Mouse (Mus musculus): ENCODE measurements around the gene Arl15. TPM values are rescaled to one million over a fixed set of nuclear protein-coding genes. Genes with fewer than 3 reads are reported as not detected.
A peak's percentile ranks its signal among the peaks of the same experiment; 100 is the strongest.

Gene Arl15
- total and polyA plus RNA-seq, 3 experiments, result 3.2 to 9.6 (median 9.1) TPM

GRCm38 (mm10) chr13:114064069-114064468 is 269.8 kb downstream of the Arl15 start:
- no peaks in the 10 kb centered on the region for H3K4me1 ChIP-seq (ENCODE audit: control insufficient read depth, insufficient read depth, low read length)
- H3K4me3 ChIP-seq, result no peak overlapping the region
- no peaks in the 10 kb centered on the region for H3K79me2 ChIP-seq (replicated peaks; ENCODE audit: control insufficient read depth, insufficient read depth, low read length)
- no peak overlapping the region for H3K27ac ChIP-seq
- no peaks in the 10 kb centered on the region for H3K27me3 ChIP-seq (ENCODE audit: control insufficient read depth, insufficient read depth, low read length)
- H3K36me3 ChIP-seq (ENCODE audit: control insufficient read depth, insufficient read depth, low read length), result no peaks in the 10 kb centered on the region
- DNase-seq, result no peak
- TF ChIP-seq CTCF (IDR thresholded peaks at IDR 0.05) (no peak), POLR2A (IDR thresholded peaks at IDR 0.05; ENCODE audit: insufficient read depth, low read depth, low read length) (no peak), EP300 (IDR thresholded peaks at IDR 0.05; ENCODE audit: insufficient read depth, low read depth, low read length) (no peak)
- WGBS, result 68% methylated on average over 9 of the region's 9 CpGs
- H3K9ac ChIP-seq (ENCODE audit: low read depth, low read length), result no peak overlapping the region
- intact Hi-C loops (cut with DNase I), result no loop called here

GRCm38 (mm10) chr13:114065012-114065411 is 270.7 kb downstream of the Arl15 start:
- TF ChIP-seq CTCF (IDR thresholded peaks at IDR 0.05) (no peak), EP300 (IDR thresholded peaks at IDR 0.05; ENCODE audit: insufficient read depth, low read depth, low read length) (no peak), POLR2A (IDR thresholded peaks at IDR 0.05; ENCODE audit: insufficient read depth, low read depth, low read length) (no peak)
- no peak overlapping the region for H3K4me3 ChIP-seq
- intact Hi-C loops (cut with DNase I), result no loop called here

GRCm38 (mm10) chr13:114068421-114068820 is 274.1 kb downstream of the Arl15 start:
- TF ChIP-seq CTCF (IDR thresholded peaks at IDR 0.05) (no peak), POLR2A (IDR thresholded peaks at IDR 0.05; ENCODE audit: insufficient read depth, low read depth, low read length) (no peak), EP300 (IDR thresholded peaks at IDR 0.05; ENCODE audit: insufficient read depth, low read depth, low read length) (no peak)
- DNase-seq, result no peak
- H3K4me3 ChIP-seq, result no peak overlapping the region
- H3K9ac ChIP-seq (ENCODE audit: low read depth, low read length), result no peak overlapping the region
- intact Hi-C loops (cut with DNase I), result no loop called here
- H3K79me2 ChIP-seq (replicated peaks; ENCODE audit: control insufficient read depth, insufficient read depth, low read length), result no peaks in the 10 kb centered on the region
- H3K27me3 ChIP-seq (ENCODE audit: control insufficient read depth, insufficient read depth, low read length), result no peaks in the 10 kb centered on the region
- no peaks in the 10 kb centered on the region for H3K4me1 ChIP-seq (ENCODE audit: control insufficient read depth, insufficient read depth, low read length)
- 96% methylated on average over 5 of the region's 5 CpGs for WGBS
- no peaks in the 10 kb centered on the region for H3K36me3 ChIP-seq (ENCODE audit: control insufficient read depth, insufficient read depth, low read length)
- no peak overlapping the region for H3K27ac ChIP-seq

More at GRCm38 (mm10) chr13:114065012-114065411, 270.7 kb downstream of the Arl15 start:
- no peaks in the 10 kb centered on the region for H3K79me2 ChIP-seq (replicated peaks; ENCODE audit: control insufficient read depth, insufficient read depth, low read length)
- H3K36me3 ChIP-seq (ENCODE audit: control insufficient read depth, insufficient read depth, low read length), result no peaks in the 10 kb centered on the region
- DNase-seq, result no peak
- no peak overlapping the region for H3K9ac ChIP-seq (ENCODE audit: low read depth, low read length)
- H3K27me3 ChIP-seq (ENCODE audit: control insufficient read depth, insufficient read depth, low read length), result no peaks in the 10 kb centered on the region
- WGBS, result 64% methylated on average over 6 of the region's 6 CpGs
- no peak overlapping the region for H3K27ac ChIP-seq
- H3K4me1 ChIP-seq (ENCODE audit: control insufficient read depth, insufficient read depth, low read length), result no peaks in the 10 kb centered on the region

GRCm38 (mm10) chr13:114071439-114071838 is 277.1 kb downstream of the Arl15 start:
- no peak overlapping the region for H3K27ac ChIP-seq
- no peak overlapping the region for H3K4me3 ChIP-seq

GRCm38 (mm10) chr13:114074471-114074870 is 280.2 kb downstream of the Arl15 start:
- no peak for DNase-seq
- no peaks in the 10 kb centered on the region for H3K27me3 ChIP-seq (ENCODE audit: control insufficient read depth, insufficient read depth, low read length)
- no peak overlapping the region for H3K4me3 ChIP-seq
- intact Hi-C loops (cut with DNase I), result loop anchor here (10.0 kb wide), 1 partner anchor 680 kb away; no protein-coding TSS in a partner anchor
- no peak overlapping the region for H3K9ac ChIP-seq (ENCODE audit: low read depth, low read length)
- no peaks in the 10 kb centered on the region for H3K79me2 ChIP-seq (replicated peaks; ENCODE audit: control insufficient read depth, insufficient read depth, low read length)
- 70% methylated on average over 8 of the region's 8 CpGs for WGBS
- no peak overlapping the region for H3K27ac ChIP-seq
- H3K36me3 ChIP-seq (ENCODE audit: control insufficient read depth, insufficient read depth, low read length), result no peaks in the 10 kb centered on the region
- H3K4me1 ChIP-seq (ENCODE audit: control insufficient read depth, insufficient read depth, low read length), result no peaks in the 10 kb centered on the region
- no peak for TF ChIP-seq EP300 (IDR thresholded peaks at IDR 0.05; ENCODE audit: insufficient read depth, low read depth, low read length)
- no peak for TF ChIP-seq CTCF (IDR thresholded peaks at IDR 0.05)
- no peak for TF ChIP-seq POLR2A (IDR thresholded peaks at IDR 0.05; ENCODE audit: insufficient read depth, low read depth, low read length)

More at GRCm38 (mm10) chr13:114071439-114071838, 277.1 kb downstream of the Arl15 start:
- no peak for DNase-seq
- Histone ChIP-seq H3K4me1 (ENCODE audit: control insufficient read depth, insufficient read depth, low read length) (no peaks in the 10 kb centered on the region), H3K9ac (ENCODE audit: low read depth, low read length) (no peak overlapping the region), H3K27me3 (ENCODE audit: control insufficient read depth, insufficient read depth, low read length) (no peaks in the 10 kb centered on the region), H3K79me2 (replicated peaks; ENCODE audit: control insufficient read depth, insufficient read depth, low read length) (no peaks in the 10 kb centered on the region), H3K36me3 (ENCODE audit: control insufficient read depth, insufficient read depth, low read length) (no peaks in the 10 kb centered on the region)
- intact Hi-C loops (cut with DNase I), result loop anchor here (10.0 kb wide), 1 partner anchor 683 kb away; no protein-coding TSS in a partner anchor
- 90% methylated on average over 7 of the region's 7 CpGs for WGBS
- TF ChIP-seq EP300 (IDR thresholded peaks at IDR 0.05; ENCODE audit: insufficient read depth, low read depth, low read length), result no peak
- TF ChIP-seq POLR2A (IDR thresholded peaks at IDR 0.05; ENCODE audit: insufficient read depth, low read depth, low read length), result no peak
- TF ChIP-seq CTCF (IDR thresholded peaks at IDR 0.05), result no peak

- Histone ChIP-seq H3K27ac (no peak overlapping the region), H3K36me3 (ENCODE audit: control insufficient read depth, insufficient read depth, low read length) (no peaks in the 10 kb centered on the region), H3K79me2 (replicated peaks; ENCODE audit: control insufficient read depth, insufficient read depth, low read length) (no peaks in the 10 kb centered on the region), H3K27me3 (ENCODE audit: control insufficient read depth, insufficient read depth, low read length) (no peaks in the 10 kb centered on the region), H3K9ac (ENCODE audit: low read depth, low read length) (no peak overlapping the region), H3K4me3 (no peak overlapping the region), H3K4me1 (ENCODE audit: control insufficient read depth, insufficient read depth, low read length) (no peaks in the 10 kb centered on the region)
- DNase-seq, result no peak
- TF ChIP-seq EP300 (IDR thresholded peaks at IDR 0.05; ENCODE audit: insufficient read depth, low read depth, low read length) (no peak), CTCF (IDR thresholded peaks at IDR 0.05) (peak; percentile 91), POLR2A (IDR thresholded peaks at IDR 0.05; ENCODE audit: insufficient read depth, low read depth, low read length) (no peak)
- intact Hi-C loops (cut with DNase I), result loop anchor here (1.0 to 10.0 kb wide), 4 partner anchors 199 to 716 kb away; no protein-coding TSS in a partner anchor
- WGBS, result 65% methylated on average over 9 of the region's 9 CpGs
These were observed 281.5 kb downstream of the Arl15 start for GRCm38 (mm10) chr13:114075724-114076384.

Measured in heart, adult 2 months (tissue).